Comparison of ENCODE assay signal across 35 mouse cellular contexts in genomic region chr2:109298160-109298559, GRCm38 (mm10).
"Had no signal": no experiment of that assay in that cellular context is flagged by ENCODE, and none has a peak within 500 bp of the region (broad histone marks: within the 10 kb centered on the region; RNA-seq: fewer than 3 reads in every experiment).

No protein-coding gene starts in this region.

- H3K4me2 ChIP-seq: heart, embryonic 11.5 days; heart, embryonic 12.5 days; heart, embryonic 13.5 days; heart, embryonic 15.5 days; hindbrain, embryonic 12.5 days; hindbrain, embryonic 13.5 days; hindbrain, embryonic 14.5 days; hindbrain, embryonic 15.5 days; intestine, embryonic 15.5 days; kidney, embryonic 15.5 days had no signal

- H3K36me3 ChIP-seq: hindbrain, embryonic 13.5 days; hindbrain, embryonic 15.5 days; intestine, embryonic 15.5 days had no signal

- H3K9ac ChIP-seq: heart, embryonic 12.5 days; heart, embryonic 13.5 days; heart, embryonic 15.5 days; hindbrain, embryonic 12.5 days; hindbrain, embryonic 13.5 days; hindbrain, embryonic 14.5 days; hindbrain, embryonic 15.5 days; intestine, embryonic 15.5 days; kidney, embryonic 15.5 days had no signal

- ATAC-seq: hindbrain, embryonic 16.5 days; hindbrain, postnatal 0 days; inflammation-experienced regulatory T-cells, adult 6 months; intestine, embryonic 15.5 days; intestine, embryonic 16.5 days; intestine, postnatal 0 days had no signal

- H3K9me3 ChIP-seq: heart, embryonic 10.5 days; heart, embryonic 12.5 days; heart, embryonic 13.5 days; heart, embryonic 15.5 days; hindbrain, embryonic 10.5 days; hindbrain, embryonic 12.5 days; hindbrain, embryonic 13.5 days; hindbrain, embryonic 15.5 days; intestine, embryonic 15.5 days; kidney, embryonic 15.5 days had no signal

- H3K27ac ChIP-seq: heart, embryonic 10.5 days; heart, embryonic 13.5 days; heart, embryonic 15.5 days; hindbrain, embryonic 10.5 days; hindbrain, embryonic 12.5 days; hindbrain, embryonic 13.5 days; hindbrain, embryonic 14.5 days; hindbrain, embryonic 15.5 days; hindbrain, postnatal 0 days; intestine, embryonic 15.5 days; kidney, embryonic 15.5 days; kidney, postnatal 0 days; layer of hippocampus, adult 2 months had no signal

- DNase-seq: heart, postnatal 10 days; heart, postnatal 14 days; heart, postnatal 36 days; heart, postnatal 4 days; kidney, adult 11 months; kidney, adult 18-20 months; kidney, adult 2 months; kidney, adult 8-10 months; kidney, adult 9 months; kidney, postnatal 10 days; kidney, postnatal 14 days; kidney, postnatal 25 days; kidney, postnatal 36 days; kidney, postnatal 4 days; layer of hippocampus, adult 9-11 months; layer of hippocampus, postnatal 36 days had no signal

- H3K27me3 ChIP-seq: heart, embryonic 12.5 days; heart, embryonic 13.5 days; heart, embryonic 15.5 days; hindbrain, embryonic 12.5 days; hindbrain, embryonic 13.5 days; hindbrain, embryonic 15.5 days; intestine, embryonic 15.5 days; kidney, embryonic 15.5 days had no signal

- H3K4me1 ChIP-seq: heart, embryonic 10.5 days; heart, embryonic 12.5 days; heart, embryonic 13.5 days; heart, embryonic 15.5 days; hindbrain, embryonic 10.5 days; hindbrain, embryonic 12.5 days; hindbrain, embryonic 13.5 days; hindbrain, embryonic 15.5 days; intestine, embryonic 15.5 days; kidney, embryonic 15.5 days had no signal

- H3K4me3 ChIP-seq: heart, embryonic 10.5 days; heart, embryonic 12.5 days; heart, embryonic 13.5 days; heart, embryonic 15.5 days; hindbrain, embryonic 10.5 days; hindbrain, embryonic 12.5 days; hindbrain, embryonic 13.5 days; hindbrain, embryonic 15.5 days; intestine, embryonic 15.5 days; kidney, embryonic 15.5 days; layer of hippocampus, adult 2 months had no signal
